Mouse (Mus musculus) hindlimb bud, embryonic 11.5 days (tissue): ENCODE results near the gene Use1.
A peak's percentile ranks its signal among the peaks of the same experiment; 100 is the strongest.

Experiments used
- DNase-seq: peaks from one replicate; pipeline ENCODE4 v3.0.0-alpha.2; 2012; ENCODE audit warnings: low read depth, low spot score; ENCODE audit errors: extremely low spot score

Use1 gene

DNA sequence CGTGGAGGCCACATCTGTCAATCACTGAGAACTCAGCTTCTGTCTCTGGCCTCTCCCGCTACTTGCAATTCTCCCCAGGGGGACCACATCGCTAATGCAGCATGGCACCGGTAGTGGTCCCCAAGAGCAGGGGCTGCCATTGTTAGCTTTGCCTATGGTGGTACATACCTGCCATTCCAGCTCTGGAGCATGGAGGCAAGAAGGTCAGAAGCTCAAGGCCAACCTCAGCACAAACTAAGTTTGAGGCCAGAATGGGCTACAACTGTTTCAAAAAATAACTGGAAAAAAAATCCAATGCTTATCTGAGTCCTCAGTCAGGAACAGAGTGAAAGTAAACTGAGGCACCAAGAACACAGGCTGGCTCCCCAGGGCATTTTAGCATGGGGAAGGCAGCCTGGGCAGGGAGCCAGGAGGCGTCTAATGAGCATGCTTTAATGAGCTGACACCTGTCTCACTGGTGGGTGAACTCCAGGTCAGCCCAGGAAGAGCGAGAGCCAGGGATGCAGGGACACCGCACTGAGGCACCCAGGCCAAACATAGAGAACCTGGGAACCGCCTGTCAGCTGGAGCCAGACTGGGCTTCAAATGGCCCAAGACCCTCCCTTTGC is 9.9 kb downstream of the Use1 start:
- DNase-seq = no peak

DNA sequence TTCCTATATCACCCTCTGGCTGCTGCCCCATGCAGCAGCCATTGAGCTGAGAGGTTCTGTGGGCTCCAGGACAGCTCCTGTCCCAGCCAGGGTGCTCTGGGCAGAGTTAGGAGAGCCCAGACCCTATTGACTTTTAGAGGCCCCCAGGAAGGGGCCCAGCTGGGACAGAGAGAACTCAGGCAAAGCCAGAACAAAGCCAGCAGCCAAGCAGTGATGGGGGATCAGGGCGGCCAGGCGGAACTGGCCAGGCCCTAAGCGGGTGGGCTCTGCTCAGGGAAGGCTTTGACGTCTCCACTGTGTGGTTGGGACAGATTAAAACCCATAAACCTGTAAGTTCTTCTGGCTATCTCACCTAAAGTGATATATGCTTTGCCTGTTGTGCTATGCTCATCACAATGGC is 12.4 kb downstream of the Use1 start:
- no peak for DNase-seq

DNA sequence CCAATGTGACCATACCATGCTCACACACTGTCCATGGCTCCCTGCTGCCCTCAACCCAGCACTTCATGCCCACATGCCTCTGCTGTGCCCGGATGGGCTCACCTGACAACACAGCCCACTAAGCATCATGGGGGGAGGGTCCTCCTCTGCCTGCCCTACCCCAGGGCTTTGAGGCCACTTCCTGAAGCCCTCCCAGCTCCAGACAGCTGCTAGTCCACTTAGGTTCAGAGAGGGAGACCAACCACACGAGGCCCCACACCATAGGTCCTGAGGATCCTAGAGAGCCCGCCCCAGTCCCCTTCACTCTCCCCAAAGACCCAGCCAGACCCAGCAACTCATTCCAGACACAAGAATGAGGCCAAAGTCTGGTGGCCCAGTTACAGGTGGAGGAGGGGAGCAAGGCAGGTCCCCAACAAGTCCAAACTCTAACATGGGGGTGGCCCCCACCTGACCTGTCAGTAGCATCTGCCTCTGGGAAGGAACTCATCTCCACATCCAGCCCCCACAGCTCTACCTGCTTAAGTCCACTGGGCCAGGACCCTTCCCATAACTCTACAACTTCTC is 12.9 kb downstream of the Use1 start:
- no peak for DNase-seq

DNA sequence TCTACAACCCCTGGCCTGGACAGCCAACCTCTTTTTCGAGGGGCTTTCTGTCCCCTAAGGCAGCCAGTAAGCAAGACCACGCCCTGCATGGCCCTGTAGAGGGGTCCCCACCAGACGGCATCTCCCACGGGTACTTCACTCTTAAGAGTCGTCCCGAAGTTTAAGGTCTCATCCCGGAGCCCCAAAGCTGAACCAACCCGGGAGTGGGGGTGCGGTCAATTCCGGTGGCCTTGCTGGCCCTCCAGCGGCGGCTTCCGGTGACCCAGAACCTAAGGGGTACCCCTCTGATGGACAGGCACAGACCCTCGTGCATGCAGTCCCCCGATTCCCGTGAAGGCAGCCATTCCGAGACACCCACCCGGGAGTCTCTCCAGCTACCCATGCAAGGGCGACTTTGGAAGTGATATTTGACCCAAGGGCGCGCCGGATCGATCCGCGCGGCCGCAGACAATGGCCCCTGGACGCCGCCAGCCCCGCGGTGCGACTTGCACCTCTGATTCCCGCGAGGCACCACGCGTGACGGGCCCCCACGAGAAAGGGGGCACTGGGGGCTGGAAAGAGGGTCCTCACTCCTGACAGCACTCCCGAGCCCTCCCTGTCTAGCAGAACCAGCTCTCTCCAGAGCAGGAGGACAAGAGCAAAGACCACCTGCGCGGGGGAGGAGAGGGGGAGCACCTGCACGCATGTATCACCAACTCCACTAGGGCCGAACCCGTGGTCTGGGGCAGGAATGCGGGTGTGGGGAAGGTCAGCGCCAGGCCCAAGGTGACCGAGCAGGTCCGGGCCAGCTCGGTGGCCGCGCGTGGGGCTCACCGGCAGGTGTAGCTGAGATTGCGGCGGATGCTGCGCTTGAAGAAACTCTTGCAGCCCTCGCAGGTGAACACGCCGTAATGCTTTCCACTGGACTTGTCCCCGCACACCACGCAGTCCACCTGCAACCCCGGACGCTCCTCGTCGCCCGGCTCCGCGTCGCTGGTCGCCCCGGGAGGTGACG is 13.8 kb downstream of the Use1 start:
- no peak for DNase-seq

DNA sequence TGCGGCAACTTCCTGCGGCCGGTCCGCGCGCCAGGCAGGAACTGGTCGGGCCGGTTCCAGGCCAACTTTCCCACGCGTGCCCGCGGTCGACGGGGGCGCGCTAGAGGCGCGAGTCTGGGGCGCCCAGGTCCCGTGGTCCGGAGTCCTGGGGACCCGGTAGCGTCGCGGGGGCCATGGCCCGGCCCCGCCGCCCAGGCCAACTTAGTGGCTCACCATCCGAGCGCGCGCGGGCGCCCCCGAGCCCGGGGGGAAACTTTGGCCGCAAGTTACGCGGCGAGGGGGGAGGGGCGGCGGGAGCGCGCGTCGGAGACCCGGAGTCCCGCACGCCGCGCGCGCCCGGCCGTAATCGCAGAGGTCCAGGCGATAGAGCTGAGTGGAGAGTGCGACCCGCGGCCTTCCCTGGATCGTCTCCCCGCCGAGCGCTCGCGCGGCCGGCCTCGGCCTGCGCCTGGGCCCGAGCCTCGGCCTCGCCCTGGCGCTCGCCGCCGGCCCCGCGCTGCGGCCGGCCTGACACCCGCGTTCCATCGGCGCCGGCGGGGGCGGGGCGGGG is 14.8 kb downstream of the Use1 start, which contains the start of gene Nr2f6:
Gene Nr2f6, minus strand, starts transcription at position 540 of the 550 bp plus-strand sequence.
- no peak for DNase-seq

DNA sequence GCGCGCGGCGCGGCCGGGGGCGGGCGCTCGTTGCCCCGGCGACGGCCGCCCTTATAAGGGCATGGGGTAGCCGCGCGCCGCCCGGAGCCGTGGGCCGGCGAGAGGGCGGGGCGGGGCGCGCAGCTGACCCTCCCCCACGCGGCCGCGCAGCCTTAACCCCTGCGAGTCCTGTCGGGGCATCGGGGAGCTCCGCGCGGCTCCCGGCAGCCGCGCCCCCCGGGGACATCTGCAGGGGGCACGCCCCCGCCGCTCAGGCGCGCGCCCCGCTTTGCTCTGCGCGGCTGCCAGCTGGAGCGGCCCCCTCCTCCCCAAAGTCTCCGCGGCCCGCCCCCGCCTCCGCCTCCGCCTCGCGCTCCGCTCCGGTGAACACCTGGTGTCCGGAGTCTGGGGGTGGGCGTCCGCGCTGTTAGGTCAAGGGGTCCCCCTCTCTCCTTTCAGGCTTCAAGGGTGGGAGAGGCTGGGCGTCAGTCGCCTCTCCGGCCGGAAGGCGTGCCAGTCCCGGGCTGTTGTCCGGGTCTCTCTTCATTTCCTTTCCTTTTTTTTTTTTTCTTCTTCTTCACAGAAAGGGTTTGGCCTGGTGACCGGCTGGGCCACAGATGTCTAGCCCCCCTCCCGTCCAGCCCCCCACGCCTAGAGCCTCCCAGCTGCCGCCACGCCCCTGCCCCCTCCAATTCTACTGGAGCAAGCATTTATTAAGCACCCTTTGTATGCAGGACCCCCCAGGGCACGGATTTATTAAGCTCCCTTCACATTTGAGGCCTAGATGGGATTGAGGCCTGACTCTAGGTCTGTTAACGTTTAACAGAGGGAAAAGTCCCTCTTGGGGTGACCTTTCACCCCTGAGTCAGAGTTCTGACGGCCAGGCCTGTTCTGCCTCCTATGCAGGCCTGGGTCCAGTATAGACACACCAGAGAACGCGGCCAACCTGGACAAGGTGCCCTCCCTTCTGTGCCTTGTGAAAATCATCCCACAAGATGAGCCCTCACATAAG is 15.6 kb downstream of the Use1 start:
- no peak for DNase-seq

DNA sequence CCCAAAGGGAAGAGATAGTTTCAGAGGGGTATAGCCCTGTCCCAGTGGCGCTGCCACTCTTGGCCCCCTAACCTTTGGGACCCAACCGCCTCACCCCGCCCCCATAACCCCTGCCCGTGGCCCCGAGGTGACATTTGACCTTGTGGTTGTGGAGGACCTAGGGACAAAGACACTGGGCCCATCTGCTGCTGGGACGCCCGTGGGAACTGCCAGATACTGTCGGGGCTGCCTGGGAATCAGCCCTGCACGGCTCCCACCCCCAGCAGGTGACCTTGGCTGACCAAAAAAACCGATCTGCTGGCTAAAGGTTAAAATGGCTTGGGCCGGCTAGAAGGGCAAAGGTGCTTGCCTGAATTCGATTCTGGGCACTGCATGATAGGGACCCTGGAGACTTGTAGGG is 16.7 kb downstream of the Use1 start:
- DNase-seq = no peak

DNA sequence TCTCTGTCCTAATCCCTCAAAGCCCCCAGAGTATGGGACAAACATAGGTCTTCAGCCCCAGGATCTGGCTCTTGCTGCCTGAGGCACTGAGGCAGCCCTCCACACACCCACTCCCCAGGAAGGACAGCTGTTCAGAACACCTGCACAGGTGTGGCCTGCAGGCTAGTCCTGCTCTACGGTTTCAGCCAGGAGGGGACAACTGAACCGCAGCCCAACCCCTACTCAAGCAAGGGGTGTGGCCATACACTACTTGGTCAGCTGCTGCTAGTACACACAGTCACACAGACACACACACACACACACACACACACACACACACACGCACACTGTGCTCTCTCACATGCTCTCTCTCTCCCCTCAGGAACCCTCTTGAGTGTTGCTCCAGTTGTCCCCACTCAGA is 17.2 kb downstream of the Use1 start:
- DNase-seq = no peak

DNA sequence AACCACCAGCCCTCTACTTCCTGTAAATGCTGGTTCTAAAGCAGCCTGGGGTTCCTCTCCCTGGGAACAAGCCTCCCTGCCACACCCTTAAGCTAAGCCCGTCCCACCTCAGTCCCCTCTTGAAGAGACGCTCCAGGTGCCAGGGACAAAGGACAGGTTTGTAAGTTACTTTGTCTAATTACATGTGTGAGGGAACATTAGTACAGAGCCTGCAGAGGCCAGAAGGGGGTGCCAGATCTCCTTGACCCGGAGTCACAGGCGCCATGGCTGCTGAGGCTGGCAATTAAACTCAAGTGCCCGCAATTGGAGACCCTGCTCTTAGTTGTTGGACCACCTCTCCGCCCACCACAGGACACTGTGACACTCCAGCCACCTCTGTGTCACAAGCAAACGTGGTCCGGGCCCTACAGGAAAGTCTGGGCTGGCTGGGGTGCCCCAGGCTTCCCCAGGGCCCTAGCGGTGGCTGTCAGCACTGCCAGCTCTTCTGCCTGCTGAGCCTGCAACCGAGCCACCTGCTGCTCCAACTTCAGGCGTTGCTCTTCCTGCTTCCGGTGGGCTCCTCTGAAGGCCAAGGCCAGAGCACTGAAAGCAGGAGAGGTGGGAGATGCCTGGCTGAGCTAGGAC is 18.7 kb downstream of the Use1 start:
- no peak for DNase-seq

DNA sequence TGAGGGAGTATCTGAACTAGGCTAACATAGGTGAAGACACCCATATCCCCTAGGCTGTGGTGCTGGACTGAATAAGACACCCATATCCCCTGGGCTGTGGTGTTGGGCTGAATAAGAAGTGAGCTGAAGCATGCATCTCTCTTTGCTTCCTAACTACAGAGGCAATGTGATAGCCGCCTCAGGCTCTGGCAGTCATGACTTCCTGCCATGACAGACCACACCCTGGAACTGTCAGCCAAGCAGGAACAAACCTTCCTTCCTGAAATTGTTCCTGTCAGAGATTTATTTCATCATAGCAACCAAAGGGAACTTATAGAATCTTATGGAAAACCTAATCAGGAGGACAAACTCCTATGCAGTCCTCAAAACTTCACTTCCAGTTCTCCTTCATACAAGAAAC is 21.6 kb downstream of the Use1 start:
- DNase-seq = no peak

DNA sequence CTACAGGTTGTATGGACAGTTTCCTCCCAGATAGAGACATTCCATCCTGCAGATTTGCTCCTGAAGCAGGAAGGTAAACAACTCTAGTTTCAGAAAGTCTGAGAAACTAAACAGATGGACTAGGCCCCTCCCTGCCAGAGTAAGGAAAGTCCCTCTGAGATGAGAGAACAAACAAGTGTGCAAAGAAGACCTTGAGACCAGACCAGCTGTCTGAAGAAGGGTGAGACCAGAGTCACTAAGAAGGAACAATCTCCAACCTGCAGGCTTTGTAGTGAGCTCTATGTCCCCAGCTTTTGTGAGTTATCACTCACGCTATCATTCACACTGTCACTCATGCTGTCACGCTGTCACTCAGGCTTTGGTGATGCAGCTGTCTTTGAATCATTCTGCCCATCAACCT is 25.0 kb downstream of the Use1 start:
- DNase-seq = no peak

DNA sequence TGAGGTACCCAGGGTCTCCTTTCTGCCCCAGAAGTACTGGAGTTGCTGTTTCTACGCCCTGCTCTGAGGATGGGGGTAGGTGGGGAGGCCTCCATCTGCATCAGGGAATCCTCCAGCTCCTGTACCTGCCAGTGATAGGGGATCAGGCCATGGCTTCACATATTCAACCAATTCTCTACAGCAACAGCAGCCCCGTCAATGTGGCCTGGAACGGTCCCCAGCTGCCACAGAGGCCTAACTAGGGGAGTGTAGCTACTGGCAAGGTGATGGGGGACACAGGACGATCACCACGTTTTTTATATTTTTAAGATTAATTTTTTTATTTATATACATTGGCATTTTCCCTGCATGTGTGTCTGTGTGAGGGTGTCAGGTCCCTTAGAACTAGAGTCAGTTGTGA is 25.7 kb downstream of the Use1 start:
- DNase-seq = no peak

DNA sequence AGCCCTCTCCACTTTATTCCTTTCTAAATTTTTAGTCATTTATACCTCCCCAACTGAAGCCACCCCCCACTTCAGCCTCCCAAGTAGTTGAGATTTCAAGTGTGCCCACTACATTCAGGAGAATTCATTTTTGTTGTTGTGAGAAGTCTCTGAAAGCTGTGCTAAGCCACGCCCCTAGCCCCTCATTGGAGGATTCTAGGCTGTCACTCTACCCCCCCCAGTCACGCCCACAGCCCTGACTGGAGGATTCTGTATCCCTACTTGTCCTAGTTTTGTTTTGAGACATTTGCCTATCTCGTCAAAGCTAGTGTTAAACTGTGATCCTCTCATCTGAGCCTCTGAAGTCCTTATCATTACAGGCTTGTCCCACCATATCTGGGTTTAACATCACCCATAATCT is 26.2 kb downstream of the Use1 start:
- no peak for DNase-seq

DNA sequence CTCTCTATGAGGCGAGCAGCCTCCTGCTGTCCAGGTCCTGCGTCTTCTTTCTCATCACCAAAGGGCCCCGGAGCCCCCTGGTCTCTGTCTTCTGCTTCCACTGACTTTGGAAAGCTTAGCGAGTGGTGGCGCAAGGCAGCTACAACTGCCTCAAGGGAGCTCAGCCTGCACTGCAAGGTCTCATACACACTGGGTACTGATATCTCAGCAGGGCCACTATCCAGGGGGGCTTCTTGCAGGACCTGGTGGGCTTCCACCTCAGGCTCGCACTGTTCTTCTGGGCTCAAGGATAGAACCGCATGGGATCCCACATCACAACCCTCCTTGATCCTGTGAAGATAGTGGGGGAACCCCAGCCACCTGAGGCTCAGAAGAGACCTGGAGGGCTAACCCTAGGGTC is 27.8 kb downstream of the Use1 start:
- no peak for DNase-seq

DNA sequence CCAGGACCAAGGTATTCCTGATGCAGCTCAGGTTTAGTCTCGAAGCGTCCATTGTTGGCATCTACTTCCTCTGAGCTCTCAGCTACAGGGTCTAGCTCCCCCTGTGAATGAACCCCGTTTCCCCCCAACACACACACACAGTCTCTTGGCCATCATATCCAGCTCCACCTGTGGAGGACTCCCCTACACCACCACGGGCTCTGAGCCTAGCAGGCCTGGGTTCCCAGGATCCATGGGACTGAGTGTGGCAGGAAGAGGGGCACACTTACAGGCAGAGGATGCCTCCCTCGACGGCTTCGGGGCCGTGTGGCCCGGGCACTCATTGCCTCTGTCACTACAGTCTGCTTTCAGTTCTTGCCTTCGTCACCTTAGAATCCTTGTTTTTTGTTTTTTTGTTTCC is 28.4 kb downstream of the Use1 start:
- no peak for DNase-seq

DNA sequence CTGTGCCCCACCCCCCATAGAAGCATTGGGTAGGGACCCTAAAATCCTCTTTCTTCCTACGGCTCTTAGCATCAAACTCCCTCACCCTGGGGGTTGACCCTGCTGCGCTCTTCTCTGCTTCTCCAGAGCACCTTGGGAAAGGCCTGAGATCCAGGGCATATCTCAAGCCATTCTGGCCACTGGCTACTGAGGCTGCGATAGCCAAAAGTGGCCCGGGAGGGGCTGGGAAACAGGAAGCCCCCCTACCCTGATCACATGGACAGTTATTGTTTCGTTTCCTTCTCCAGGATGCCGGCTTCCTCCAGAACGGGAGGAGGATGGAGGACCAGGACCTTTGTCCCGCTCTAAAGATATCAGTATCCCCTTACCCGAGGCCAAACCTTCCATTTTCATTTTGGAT is 29.0 kb downstream of the Use1 start, which contains the start of gene Ushbp1:
Gene Ushbp1, minus strand, starts transcription at position 174 of the 400 bp plus-strand sequence.
- no peak for DNase-seq

DNA sequence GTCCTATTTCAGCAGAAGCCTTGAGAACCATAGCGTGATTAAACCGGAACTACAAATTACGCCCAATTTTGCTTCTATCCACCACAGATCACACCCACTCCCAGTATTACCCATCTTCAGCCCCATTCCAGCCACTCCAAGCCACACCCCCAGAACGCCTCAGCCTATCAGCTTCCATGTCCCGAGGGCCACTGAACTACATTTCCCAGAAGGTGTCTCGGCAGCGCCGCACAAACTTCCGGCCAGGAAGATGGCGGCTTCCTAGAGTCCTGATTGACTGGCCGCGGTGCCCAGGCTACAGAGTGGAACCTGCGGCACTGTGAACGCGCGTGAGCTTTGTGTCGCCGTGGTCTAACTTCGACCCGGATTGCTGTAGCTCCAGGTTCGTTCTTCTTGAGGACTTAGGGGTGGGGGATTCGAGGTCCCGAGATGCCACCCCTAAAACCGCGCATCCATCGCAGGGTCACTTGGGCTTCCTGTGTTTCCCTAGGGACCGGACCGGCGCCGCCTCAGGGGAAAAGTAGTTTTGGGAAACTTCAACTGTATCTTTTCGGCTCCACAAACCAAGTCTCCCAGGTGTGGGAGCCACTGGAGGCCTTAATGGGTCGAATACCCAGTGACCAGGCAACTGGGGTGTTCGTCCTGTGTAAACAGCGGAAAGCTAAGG is 30.1 kb downstream of the Use1 start, which contains the start of gene Babam1:
Gene Babam1, plus strand, starts transcription at position 223 of the 667 bp plus-strand sequence.
- peak; percentile 71 for DNase-seq

DNA sequence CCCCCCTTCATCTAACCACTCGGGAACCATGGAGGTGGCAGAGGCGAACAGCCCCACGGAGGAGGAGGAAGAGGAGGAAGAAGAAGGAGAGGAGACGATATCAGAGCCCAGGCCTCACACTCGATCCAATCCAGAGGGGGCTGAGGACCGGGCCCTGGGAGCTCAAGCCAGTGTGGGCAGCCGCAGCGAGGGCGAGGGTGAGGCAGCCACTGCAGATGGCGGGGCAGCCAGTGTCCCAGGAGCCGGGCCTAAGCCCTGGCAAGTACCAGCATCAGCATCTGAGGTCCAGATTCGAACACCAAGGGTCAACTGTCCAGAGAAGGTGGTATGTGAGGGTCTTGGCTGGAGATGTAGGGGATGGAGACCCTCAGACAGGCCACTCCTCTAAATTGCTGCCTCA is 31.1 kb downstream of the Use1 start:
- DNase-seq = no peak

DNA sequence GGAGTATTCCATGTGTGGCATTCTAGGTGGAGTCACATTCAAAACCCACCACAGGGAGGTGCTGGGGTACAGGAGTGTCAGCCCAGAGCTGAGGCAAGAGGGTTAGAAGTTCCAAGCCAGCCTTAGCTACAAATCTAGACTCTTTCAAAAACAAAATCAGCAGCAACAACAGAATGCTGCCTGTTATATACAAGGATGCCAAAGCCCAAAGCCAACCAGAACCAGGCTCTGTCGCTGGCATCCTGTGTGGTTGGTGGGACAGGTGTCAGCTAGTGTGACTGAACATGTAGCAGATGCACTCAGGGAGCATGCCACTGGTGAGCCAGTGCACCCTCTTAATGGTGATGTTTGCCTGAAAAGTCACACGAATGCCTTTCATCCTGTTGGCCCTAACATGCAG is 34.2 kb downstream of the Use1 start:
- DNase-seq = no peak
